Mouse (Mus musculus): ENCODE measurements around the gene Sbds.

Gene Sbds

DNA sequence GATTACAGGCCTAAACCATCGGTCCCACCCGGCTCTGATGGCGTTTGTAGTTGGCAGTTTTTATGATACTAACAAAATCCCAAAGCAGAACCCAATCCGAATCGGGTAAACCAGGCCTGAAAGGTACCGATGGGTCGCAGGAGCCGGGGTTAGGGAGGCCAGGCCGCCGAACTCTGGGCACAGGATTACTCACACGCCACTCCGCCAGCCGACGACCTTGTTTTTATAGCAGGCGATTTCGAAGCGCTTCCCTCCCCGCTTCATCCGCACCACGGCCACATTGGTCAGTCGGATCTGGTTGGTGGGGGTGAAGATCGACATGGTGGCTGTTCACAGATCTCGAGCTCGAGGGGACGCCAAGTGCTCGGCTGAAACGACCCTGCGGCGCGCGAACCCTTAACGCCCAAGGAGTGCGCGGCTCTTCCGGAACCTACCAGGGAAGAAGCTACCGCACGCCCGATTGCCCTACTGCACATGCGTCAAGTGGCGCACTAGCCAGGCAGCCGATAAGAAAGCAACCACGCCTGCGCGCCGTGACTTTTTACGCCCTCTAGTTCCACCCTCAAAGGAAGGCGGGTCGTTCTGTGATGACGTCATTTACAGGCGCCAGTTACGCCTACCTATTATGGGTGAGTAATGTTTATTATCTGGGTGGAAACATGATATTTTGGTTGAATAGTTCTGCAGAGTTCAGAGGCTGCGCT is at the start of gene Sbds, which contains the start of gene Tyw1:
TSS of gene Sbds (minus strand) at position 514 of the 704 bp plus-strand sequence.
TSS of gene Tyw1 (plus strand) at position 603 of the 704 bp plus-strand sequence.
- DNase-seq (ENCODE audit: low read depth, low spot score), result peak; percentile 100

DNA sequence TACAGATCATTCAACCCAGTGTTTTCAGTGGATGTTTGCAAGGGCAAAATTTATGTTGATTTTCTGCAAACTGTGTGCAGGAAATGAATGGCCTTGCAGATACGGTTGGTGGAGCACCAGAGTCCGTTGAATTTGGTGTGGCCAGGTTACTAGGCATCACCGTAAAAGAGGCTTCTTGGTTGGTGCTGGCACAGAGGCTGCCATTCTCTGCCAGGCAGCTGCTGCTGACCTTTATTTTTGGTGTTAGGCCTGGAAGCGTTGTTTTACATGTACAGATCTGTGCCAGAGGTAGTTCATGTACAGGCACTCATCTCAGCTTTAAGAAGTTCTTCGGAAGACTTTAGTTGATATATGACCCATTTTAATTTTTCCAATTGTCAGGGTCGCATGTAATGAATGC is 48.3 kb upstream of the Sbds start:
- no peak for DNase-seq (ENCODE audit: low read depth, low spot score)

DNA sequence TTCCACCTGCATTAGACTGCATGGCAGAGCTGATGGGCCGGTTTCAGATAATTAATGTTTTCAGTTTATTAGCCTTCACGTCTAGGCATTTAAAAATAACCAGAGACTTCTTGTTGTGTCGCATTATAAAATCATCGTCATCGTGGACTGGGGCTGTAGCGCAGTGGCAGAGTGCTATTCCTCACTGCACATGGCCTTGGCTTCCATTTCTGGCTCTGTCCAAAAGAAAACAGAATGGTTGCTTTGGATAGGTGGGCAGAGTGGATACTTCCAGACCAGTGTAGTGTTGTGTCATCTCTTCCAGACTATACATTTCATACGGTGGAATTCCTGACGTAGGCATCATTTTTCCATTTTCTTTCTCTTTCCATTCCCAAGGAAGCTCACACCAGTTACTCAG is 44.2 kb upstream of the Sbds start:
- DNase-seq (ENCODE audit: low read depth, low spot score), result no peak

DNA sequence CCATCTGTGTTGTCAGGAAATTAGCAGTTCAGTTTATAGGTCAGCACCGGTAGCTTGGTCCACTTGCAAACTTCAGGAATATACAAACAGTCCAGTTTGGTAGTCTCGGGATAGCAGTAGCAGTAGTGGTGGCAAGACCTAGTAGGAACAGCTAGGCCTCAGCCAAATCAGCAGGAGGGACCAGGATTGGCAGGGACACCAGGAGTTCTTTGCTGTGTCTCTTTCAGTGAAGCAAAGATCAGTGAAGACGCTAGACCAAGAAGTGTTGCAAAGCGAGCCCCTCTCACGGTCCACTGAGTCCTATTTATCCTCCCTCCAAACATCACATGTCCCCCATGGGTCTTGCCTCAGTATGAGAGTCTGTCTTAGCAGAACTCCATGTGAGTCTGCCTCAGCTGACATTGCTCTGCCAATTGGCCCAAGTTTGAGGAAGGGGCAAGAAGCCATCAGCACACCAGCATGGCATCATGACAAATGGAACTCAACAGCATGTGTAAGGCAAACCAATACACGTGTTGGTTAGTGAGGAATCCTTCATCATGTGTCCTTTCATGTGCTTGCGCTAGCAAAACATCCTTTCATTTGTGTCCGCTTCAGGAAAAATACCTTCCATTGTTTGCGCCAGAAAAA is 43.6 kb upstream of the Sbds start:
- no peak for DNase-seq (ENCODE audit: low read depth, low spot score)

DNA sequence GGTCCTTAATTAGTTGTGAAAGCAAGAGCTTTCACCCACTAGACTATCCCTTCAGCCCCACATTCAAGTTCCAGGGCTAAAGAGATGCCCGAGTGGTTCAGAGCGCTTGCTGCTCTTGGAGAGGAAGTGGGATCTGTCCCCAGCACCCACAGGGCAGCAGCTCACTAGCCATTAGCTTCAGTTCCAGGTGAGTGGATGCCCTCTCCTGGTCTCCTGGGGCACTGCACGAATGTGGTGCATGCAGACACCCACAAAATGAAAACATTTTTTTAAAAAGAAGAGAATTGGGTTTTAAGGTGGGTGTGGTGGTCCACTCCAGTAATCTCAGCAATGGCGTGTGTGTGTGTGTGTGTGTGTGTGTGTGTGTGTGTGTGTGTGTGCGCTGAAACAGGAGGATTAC is 40.7 kb upstream of the Sbds start:
- DNase-seq (ENCODE audit: low read depth, low spot score), result peak; percentile 15

DNA sequence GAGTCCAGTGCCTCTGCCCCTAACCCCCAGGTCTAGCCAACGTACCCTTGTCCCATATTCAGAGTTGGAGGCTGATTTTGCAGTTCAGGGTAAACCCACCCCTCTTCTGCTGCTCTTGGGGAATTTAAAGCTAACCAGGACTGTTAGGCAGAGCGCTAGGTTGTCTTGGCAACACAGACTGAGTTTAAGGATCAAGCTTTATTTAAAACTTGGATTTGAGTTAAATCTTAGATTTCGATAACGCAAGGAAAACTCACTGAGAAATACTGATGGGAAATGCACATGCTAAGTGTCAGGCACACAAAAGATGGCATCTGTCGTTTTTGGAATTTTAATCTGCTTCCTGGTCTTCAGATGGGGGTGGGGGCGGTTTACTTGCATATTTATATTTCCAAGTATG is 39.3 kb upstream of the Sbds start:
- DNase-seq (ENCODE audit: low read depth, low spot score), result no peak

DNA sequence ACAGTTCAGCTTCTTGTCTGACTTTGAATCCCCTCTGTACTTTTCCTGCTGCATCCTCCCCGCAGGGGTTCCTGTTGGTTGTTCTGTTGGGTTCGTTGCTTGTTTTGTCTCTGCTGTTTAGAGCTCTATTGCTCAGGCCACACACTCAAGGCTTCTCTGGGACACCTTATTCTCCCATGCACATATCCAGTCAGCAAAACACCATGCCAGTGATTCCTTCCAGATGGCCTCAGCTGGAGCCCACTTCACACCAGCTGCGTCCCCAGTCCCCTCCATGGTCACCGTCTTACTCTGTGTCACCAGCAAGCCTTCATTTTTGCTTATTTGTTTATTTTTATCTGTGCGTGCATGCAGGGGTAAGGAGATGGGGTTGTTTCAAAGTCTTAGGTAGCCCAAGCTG is 38.6 kb upstream of the Sbds start:
- DNase-seq (ENCODE audit: low read depth, low spot score), result no peak

DNA sequence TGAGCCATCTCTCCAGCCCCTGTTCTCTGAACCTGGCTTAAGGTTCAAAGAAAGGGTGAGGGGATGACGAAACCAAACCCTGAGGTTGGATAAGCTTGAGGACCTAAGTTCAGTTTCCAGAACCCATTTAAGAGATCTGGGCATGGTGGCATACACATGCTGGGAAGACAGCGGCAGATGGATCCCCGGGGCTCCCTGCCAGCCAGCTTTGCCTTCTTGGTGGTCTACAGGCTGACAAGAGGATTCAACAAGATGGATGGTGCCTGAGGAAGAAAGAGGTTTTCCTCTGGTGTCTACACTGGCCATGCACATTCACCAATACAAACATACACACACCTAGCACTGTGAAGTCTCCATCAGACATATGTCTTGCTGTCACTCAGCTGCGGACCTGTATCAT is 37.6 kb upstream of the Sbds start:
- DNase-seq (ENCODE audit: low read depth, low spot score), result no peak

DNA sequence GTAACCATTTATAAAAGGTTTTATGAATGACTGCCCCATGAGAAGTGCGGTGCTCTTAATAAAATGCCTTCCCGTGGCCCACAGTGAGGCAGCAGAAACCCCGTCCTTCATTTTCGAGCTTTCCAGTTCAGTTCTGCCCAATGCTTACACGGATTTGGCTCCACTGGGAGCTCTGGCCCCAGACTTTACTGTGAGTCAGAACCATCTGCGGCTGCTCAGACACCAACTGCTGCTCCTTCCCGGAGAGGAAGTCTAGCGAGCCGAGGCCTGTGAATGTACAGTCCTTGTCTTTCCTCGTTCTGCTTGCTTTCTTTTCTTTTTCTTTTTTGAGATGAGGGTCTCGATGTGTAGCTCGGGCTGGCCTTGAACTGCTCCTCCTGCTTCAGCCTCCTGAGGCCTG is 35.4 kb upstream of the Sbds start:
- DNase-seq (ENCODE audit: low read depth, low spot score), result no peak

DNA sequence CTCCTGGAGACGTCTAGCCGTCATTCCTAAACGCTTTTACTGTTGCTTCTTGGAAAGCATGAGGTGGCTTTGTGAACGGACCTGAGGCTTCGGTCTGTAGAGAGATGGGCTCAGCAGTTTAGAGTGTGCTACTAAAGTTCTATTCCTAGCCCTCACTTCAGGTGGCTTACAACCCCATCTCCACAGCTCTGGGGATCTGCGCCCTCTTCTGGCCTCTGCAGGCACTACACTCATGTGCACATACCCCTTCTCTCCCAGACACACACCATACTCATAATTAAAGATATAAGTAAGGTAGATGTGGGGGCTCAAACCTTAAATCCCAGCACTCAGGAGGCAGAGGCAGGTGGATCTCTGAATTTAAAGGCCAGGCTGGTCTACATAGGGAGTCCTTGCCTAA is 34.9 kb upstream of the Sbds start:
- DNase-seq (ENCODE audit: low read depth, low spot score), result peak; percentile 17

DNA sequence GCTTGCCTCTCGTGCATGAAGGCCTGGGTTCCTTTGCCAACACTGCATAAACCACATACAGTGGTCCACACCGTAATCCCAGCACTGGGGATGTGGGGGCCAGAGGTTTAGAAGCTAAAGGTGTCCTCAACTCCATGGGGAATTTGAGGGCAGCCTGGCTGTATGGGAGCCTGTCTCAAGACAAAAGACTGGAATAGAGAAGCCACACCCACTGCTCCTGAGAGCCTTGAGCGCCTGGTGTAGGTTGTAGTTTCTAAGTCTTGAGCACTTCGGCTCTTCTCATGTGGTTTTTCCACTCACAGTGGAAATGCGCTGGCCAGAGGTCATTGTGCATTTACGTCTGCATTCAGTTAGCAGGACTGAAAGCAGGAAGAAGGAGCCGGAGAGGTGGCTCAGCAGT is 32.8 kb upstream of the Sbds start:
- no peak for DNase-seq (ENCODE audit: low read depth, low spot score)

DNA sequence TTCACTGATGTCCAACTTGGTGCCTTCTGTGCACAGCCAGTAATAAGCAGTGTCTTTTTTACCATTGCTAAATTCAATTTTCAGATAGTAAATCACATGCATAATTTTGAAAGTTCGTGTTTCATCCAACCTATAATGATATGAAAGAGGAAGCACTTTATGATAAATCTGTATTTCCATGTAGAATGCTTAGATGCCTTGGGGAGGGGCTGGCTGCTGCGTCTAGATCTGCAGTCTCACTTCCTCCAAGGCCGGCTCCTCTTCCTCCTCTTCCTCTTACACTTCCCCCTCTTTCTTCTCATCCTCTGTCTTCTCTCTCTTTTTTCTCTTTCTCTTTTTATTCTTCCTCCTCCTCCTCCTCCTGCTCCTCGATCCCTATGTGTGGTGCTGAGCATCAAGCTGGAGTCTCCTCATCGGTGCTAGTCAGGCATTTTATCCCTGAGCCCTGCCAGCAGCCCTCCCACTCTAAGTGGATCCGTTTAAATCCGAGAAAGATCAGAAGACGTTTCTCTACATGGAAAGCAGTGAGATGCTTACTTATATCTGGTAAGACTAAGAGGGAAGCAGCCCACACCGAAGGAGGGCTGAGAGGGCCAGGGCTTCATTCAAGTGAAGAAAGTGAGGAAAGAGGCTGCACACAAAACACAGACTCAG is 27.9 kb upstream of the Sbds start:
- no peak for DNase-seq (ENCODE audit: low read depth, low spot score)

DNA sequence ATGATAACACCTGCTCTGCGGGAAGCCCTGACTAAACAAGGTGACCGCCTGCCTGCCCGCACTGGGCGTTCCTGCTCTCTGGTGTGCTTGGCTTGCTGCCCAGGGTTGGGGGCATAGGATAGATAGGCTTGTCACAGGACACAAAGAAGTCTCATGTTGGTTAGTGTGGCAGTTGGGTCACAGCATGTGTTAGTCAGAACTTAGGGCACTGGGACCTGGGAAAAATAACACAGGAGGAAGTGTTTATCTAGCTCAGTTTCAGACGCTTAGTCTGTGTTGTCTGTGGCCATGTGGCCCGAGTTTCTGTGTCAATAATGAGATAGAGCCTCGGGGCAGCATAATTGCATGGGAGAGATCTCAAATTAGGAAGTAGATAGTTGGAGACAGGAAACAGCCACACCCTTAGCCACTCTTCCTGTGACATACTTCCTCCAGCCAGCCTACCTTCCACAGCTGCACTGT is 22.7 kb upstream of the Sbds start:
- DNase-seq (ENCODE audit: low read depth, low spot score), result no peak

DNA sequence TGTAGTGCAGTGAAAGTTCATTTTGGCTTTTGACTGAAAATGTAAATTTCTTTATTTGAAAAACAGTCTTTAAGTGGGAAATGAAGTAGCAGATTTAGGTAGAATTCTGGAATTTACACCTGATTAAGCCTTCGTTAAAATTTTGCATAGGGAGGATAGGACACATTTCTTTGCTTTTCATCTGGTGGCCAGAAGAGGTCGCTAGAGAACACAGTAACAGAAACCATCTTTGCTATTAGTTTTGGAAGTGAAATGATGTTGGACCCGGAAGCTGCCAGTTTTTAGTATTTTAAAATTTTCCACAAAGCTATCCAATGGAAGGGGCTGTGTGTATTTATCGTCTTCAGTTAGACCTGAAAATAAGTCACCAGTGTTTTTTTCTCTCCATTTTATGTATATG is 20.2 kb upstream of the Sbds start:
- DNase-seq (ENCODE audit: low read depth, low spot score), result peak; percentile 72

DNA sequence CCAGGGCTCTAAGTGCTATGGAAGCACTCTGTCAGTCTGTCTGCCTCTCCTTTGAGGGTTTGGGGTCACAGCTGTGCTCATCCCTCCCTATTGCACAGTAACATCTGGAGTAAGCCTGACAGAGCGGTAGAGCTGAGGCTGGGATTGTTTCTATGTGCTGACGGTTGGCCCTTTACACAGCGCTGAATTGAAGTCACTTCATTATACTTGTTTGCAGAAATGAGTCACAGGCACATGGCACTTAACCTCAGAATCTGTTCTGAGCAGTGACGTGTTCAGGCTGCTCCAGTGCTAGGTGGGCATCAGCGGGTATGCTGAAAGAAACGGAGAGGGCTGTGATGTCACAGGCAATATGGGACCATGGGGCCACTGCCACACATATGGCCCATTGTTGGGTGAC is 17.7 kb upstream of the Sbds start:
- no peak for DNase-seq (ENCODE audit: low read depth, low spot score)

DNA sequence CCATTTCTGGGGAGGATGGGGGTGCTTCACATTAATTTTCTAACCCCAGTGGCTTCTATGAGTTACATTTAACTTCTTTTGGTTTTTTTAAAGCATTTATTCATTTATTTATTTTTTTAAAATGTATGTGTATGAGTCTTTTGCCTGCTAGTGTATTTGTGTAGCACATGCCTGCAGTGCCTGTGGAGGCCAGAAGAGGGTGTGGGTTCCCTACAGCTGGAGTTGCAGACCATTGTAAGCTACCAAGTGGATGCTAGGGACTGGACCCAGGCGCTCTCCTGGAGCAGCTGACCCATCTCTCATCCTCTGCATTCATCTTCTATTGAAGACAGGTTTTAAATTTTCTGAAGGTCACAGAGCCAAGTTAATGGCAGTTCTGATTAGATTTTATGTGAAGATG is 17.0 kb upstream of the Sbds start:
- peak; percentile 18 for DNase-seq (ENCODE audit: low read depth, low spot score)

DNA sequence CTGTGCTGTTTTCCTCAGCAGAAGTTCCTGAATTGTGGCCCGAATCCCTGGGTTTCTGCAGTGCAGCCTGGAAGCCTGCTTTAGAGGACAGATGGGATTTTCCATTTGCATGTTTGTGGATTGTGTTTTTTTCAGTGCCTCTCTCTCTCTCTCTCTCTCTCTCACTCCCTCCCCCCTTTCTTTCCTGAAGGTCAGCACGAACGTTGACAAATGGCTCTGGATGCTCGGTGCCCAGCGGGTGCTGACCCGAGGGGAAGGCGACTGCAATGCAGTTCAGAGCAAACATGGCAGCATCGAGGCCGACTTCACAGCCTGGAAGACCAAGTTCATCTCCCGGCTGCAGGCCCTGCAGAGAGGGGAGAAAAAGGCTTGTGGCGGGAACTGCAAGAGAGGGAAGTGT is 13.6 kb upstream of the Sbds start:
- DNase-seq (ENCODE audit: low read depth, low spot score), result no peak

DNA sequence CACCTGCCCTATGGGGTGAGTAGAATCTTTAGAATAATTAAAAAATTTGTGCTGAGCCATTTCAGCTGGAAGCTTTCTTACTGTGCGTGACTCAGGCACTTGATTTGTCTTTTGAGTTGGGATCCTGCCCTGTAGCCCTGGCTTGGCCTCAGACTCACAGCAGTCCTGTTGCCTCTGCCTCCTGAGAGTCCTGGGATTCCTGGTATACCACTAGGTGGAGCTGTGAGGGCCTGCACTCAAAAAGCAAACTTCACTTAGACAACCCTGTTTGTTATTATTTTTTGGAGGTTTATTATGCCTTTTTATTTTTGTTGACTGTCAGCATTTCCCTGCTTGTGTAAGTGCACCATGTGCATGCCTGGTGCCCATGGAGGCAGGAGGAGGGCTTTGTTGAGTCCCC is 12.0 kb upstream of the Sbds start:
- peak; percentile 60 for DNase-seq (ENCODE audit: low read depth, low spot score)

DNA sequence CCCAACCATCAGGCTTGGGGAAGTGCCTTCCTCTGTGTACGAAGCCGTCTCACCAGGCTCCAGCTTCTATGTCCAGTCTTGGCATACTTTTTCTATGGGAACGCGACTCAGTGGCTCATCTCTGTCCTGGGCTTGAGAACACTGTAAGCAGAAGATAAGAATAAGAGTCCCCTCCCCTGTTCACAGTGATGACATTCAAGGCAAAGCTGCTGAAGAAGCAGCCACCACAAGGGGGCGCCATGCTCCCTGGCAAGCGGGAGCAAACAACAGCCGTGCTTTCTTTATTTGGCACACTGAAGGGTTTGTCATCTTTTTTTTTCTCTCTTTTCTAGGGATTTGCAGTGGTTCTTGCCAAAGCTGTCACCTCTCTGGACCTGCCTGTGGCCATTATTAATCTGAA is 11.3 kb upstream of the Sbds start:
- peak; percentile 70 for DNase-seq (ENCODE audit: low read depth, low spot score)

DNA sequence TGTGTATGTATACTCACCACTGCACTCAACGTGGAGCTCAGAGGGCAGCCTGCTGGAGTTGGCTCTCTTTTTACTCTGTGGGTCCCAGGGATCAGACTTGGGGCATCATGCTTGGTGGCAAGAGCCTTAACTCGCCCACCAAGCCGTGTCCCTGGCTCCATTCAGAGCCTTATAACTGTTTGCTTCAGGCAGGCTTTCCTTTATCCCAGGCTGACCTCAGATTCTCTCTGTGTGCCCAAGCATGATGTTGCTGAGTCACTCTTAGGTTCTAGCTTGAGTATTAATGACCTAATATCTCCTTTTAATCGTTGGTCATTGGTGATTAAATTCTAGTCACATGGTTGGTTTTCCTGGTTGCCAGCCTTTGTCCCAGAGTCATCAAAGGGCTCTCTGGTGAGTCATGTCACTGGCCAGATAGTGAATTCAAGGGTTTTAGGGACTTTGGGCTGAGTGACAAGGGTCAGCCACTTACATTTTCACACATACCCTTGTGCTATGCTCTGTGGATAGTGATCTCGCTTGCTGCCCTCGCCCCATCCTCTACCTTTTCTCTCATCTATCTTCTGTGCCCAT is 9.2 kb upstream of the Sbds start:
- DNase-seq (ENCODE audit: low read depth, low spot score), result no peak

DNA sequence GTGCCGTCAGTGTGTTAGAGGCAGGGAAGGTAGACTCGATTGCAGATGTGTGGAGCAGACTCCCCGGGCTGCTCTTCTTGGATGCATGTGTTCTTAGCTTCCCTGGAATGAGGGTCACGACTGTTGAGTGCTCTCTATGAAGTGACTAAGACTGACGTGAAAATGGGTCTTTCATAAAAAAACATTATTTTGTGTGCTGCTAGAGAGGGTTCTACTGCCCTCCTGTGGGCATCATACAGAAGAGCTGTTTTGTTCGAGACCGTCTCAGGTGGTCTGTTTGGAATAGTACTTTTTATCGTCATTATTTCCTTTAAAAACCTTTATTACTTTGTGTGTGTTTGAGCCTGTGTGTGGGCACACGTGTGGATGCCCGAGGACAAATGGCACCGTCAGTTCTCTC is 8.1 kb upstream of the Sbds start:
- peak; percentile 27 for DNase-seq (ENCODE audit: low read depth, low spot score)

DNA sequence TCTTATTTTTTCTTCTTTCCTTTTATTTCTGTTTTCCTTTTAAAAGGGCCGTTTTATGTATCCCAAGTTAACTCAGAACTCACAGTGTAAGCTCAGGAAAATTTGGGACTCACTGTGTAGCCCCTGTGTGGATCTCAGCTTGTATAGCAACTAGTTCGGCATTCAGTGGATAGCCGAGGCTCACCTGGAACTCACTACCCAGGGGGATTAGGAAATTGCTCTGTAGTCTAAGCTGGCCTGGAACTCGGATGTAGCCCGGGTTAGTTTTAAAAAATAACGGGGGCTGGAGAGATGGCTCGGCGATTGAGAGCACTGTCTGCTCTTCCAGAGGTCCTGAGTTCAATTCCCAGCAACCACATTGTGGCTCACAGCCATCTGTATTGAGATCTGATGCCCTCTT is 2.0 kb upstream of the Sbds start:
- DNase-seq (ENCODE audit: low read depth, low spot score), result no peak
